ENCODE assay signal across 23 mouse cellular contexts in the genomic region with DNA sequence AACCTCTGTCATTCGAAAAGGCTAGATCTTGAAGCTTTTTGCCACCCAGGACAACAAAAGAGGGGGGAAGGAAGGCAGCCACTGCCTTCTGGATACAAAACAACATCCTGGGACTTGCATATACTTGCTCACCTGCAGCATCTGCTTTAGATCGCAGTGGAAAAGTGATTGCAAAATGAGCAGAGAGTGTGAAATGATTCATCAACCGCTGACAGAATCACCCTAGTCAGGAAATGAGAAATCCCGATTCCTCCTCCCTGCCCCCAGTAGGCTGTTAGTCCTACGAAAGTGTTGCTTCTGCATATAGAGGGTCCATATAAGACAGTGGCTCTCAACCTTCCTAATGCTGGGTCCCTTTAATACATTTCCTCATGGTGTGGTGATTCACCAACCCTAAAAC.
DNase-seq lines count a peak whose midpoint lies in the region; ATAC-seq and TF ChIP-seq lines count a peak whose summit lies in the region.
"Had no signal": no experiment of that assay in that cellular context is flagged by ENCODE, and none has a peak within 500 bp of the region (broad histone marks: within the 10 kb centered on the region; RNA-seq: fewer than 3 reads in every experiment).

No protein-coding gene starts in this region.

- H3K36me3 ChIP-seq in forebrain, embryonic 10.5 days (replicated peaks): no peaks in the 10 kb centered on the region
- no peaks in the 10 kb centered on the region for H3K36me3 ChIP-seq in forebrain, embryonic 15.5 days
- H3K36me3 ChIP-seq in midbrain, embryonic 12.5 days: no peaks in the 10 kb centered on the region
- H3K36me3 ChIP-seq in midbrain, postnatal 0 days (ENCODE audit: insufficient read depth, low read length): no peaks in the 10 kb centered on the region
- H3K36me3 ChIP-seq in limb, embryonic 12.5 days: no peaks in the 10 kb centered on the region
- H3K36me3 ChIP-seq: heart, embryonic 12.5 days had no signal

- TF ChIP-seq CTCF in midbrain, postnatal 0 days (IDR thresholded peaks at IDR 0.05): no peak

- H3K4me1 ChIP-seq in forebrain, embryonic 10.5 days: peaks cover 25% of the 10 kb centered on the region
- 0 out of 2 replicates have a peak, but pooled peaks cover 7% of the 10 kb centered on the region for H3K4me1 ChIP-seq in forebrain, embryonic 15.5 days
- peaks cover 19% of the 10 kb centered on the region for H3K4me1 ChIP-seq in midbrain, embryonic 12.5 days
- H3K4me1 ChIP-seq in midbrain, postnatal 0 days (ENCODE audit: insufficient read depth, low read length): 0 out of 2 replicates have a peak, but pooled peaks cover 3% of the 10 kb centered on the region
- peaks cover 40% of the 10 kb centered on the region for H3K4me1 ChIP-seq in limb, embryonic 12.5 days (replicated peaks)

- no peaks in the 10 kb centered on the region; the same call in 1 of the 2 replicates for H3K9me3 ChIP-seq in forebrain, embryonic 10.5 days
- no peaks in the 10 kb centered on the region for H3K9me3 ChIP-seq in forebrain, embryonic 15.5 days
- no peaks in the 10 kb centered on the region; the same call in 1 of the 2 replicates for H3K9me3 ChIP-seq in midbrain, embryonic 12.5 days
- H3K9me3 ChIP-seq in midbrain, postnatal 0 days (ENCODE audit: low read length): no peaks in the 10 kb centered on the region
- H3K9me3 ChIP-seq in limb, embryonic 12.5 days: no peaks in the 10 kb centered on the region
- H3K9me3 ChIP-seq: heart, embryonic 12.5 days had no signal

- ATAC-seq in forebrain, embryonic 15.5 days (replicated peaks): no peak
- ATAC-seq in midbrain, embryonic 12.5 days (ENCODE audit: low FRiP score, low read depth): no peak
- ATAC-seq in midbrain, postnatal 0 days (ENCODE audit: low FRiP score): no peak
- ATAC-seq in common myeloid progenitor, adult 5-6 weeks (replicated peaks; ENCODE audit: low read depth, poor library complexity, severe bottlenecking): peak; percentile 34; the same call in 1 of the 2 replicates
- no peak for ATAC-seq in limb, embryonic 12.5 days (ENCODE audit: insufficient number of reproducible peaks, insufficient read depth, low FRiP score, low TSS enrichment, low read depth)
- ATAC-seq: CD4-positive, CD25-positive, alpha-beta regulatory T cell, adult 4 months; intestine, postnatal 0 days; lung, postnatal 0 days had no signal

- peak overlapping the region; percentile 81 for H3K27ac ChIP-seq in forebrain, embryonic 10.5 days
- no peak overlapping the region for H3K27ac ChIP-seq in forebrain, embryonic 15.5 days (replicated peaks)
- H3K27ac ChIP-seq in midbrain, embryonic 12.5 days (replicated peaks): 0 out of 2 replicates have a peak overlapping the region, but pooled peaks have one; percentile 40
- H3K27ac ChIP-seq in midbrain, postnatal 0 days (ENCODE audit: low read depth, low read length): no peak overlapping the region
- H3K27ac ChIP-seq in limb, embryonic 12.5 days: peak overlapping the region; percentile 8; the same call in 1 of the 2 replicates
- H3K27ac ChIP-seq: hindbrain, embryonic 14.5 days; macrophage had no signal

- no peak overlapping the region for H3K9ac ChIP-seq in forebrain, embryonic 15.5 days (replicated peaks)
- H3K9ac ChIP-seq in midbrain, embryonic 12.5 days (replicated peaks): no peak overlapping the region
- no peak overlapping the region for H3K9ac ChIP-seq in midbrain, postnatal 0 days (replicated peaks; ENCODE audit: low read length, poor library complexity, severe bottlenecking)
- H3K9ac ChIP-seq in limb, embryonic 12.5 days (replicated peaks): no peak overlapping the region
- H3K9ac ChIP-seq: heart, embryonic 12.5 days; hindbrain, embryonic 14.5 days had no signal

- H3K4me2 ChIP-seq in forebrain, embryonic 15.5 days (replicated peaks): no peak overlapping the region
- no peak overlapping the region for H3K4me2 ChIP-seq in midbrain, embryonic 12.5 days (replicated peaks)
- H3K4me2 ChIP-seq in midbrain, postnatal 0 days (ENCODE audit: low read depth, low read length, poor library complexity, severe bottlenecking): no peak overlapping the region
- H3K4me2 ChIP-seq in limb, embryonic 12.5 days: no peak overlapping the region
- H3K4me2 ChIP-seq: heart, embryonic 12.5 days; hindbrain, embryonic 14.5 days had no signal

- DNase-seq in forebrain, embryonic 10.5 days (ENCODE audit: extremely low spot score, low spot score): no peak
- DNase-seq in midbrain, postnatal 0 days (ENCODE audit: low spot score): no peak
- DNase-seq in heart, postnatal 10 days: no peak
- DNase-seq in spleen, adult 18-20 months: no peak
- DNase-seq: adrenal gland, postnatal 25 days; cerebellum, adult 9-10 months; gastrocnemius, postnatal 14 days; heart, adult 18-20 months; heart, postnatal 14 days; kidney, postnatal 36 days; layer of hippocampus, adult 9-11 months; liver; thymus, postnatal 25 days had no signal

- no peaks in the 10 kb centered on the region for H3K27me3 ChIP-seq in forebrain, embryonic 10.5 days (ENCODE audit: poor library complexity, severe bottlenecking)
- H3K27me3 ChIP-seq in forebrain, embryonic 15.5 days: no peaks in the 10 kb centered on the region
- peaks cover 6% of the 10 kb centered on the region; the same call in 1 of the 2 replicates for H3K27me3 ChIP-seq in midbrain, embryonic 12.5 days
- no peaks in the 10 kb centered on the region for H3K27me3 ChIP-seq in midbrain, postnatal 0 days (ENCODE audit: insufficient read depth, low read length)
- no peaks in the 10 kb centered on the region for H3K27me3 ChIP-seq in limb, embryonic 12.5 days
- H3K27me3 ChIP-seq: heart, embryonic 12.5 days had no signal

- intact Hi-C loops in heart, postnatal 10 days (cut with DNase I): no loop called here

- WGBS in forebrain, embryonic 10.5 days: 89% methylated on average over 5 of the region's 5 CpGs
- 84% methylated on average over 5 of the region's 5 CpGs for WGBS in forebrain, embryonic 15.5 days
- WGBS in midbrain, embryonic 12.5 days: 79% methylated on average over 5 of the region's 5 CpGs
- WGBS in midbrain, postnatal 0 days: 69% methylated on average over 5 of the region's 5 CpGs
- 57% methylated on average over 5 of the region's 5 CpGs for WGBS in limb, embryonic 12.5 days

- no peak overlapping the region for H3K4me3 ChIP-seq in forebrain, embryonic 10.5 days
- no peak overlapping the region for H3K4me3 ChIP-seq in forebrain, embryonic 15.5 days
- no peak overlapping the region for H3K4me3 ChIP-seq in midbrain, embryonic 12.5 days
- no peak overlapping the region for H3K4me3 ChIP-seq in midbrain, postnatal 0 days (ENCODE audit: low read depth, low read length)
- H3K4me3 ChIP-seq in limb, embryonic 12.5 days (replicated peaks): no peak overlapping the region
- H3K4me3 ChIP-seq: heart, embryonic 12.5 days had no signal

Comparison
In these comparisons a context has a peak if more than half of its experiments do, and no peak if none do; other contexts are left out.
1. H3K27ac ChIP-seq: peak in forebrain, embryonic 10.5 days (single experiment), midbrain, embryonic 12.5 days (single experiment) and limb, embryonic 12.5 days (single experiment); none in forebrain, embryonic 15.5 days (single experiment) and midbrain, postnatal 0 days (single experiment).